Mouse (Mus musculus): Measurements from ENCODE around the gene Fam160b1. TPM values are rescaled to one million over a fixed set of nuclear protein-coding genes. Genes with fewer than 3 reads are reported as not detected.

Gene Fam160b1
- polyA plus RNA-seq, 1 experiment from 2014 or later = 17.7 TPM

DNA sequence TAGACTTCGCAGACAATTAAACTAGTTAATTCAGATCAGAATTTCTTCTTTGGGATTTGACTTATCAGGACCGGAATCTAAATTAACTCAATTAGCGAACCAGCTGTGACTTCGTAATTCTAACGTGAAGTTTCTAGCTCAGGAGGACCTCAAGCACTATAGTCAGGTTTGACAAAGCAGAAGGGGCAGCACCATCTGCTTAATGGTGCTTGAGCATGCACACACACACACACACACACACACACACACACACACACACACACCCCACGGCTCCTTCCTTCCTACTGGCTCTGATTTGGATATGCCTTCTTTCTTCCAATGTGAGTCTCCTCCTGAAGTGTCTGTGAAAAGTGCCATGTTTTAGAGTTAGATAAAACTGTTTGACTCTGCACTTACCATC lies 73.5 kb downstream of the Fam160b1 start:
- no peaks in the 10 kb centered on the region for H3K9me3 ChIP-seq
- H3K4me1 ChIP-seq = no peaks in the 10 kb centered on the region; the same call in 1 of the 2 replicates
- 73% methylated on average over 6 of the region's 6 CpGs for WGBS
- H3K4me3 ChIP-seq = no peak overlapping the region
- no peak for ATAC-seq (ENCODE audit: low FRiP score, low read depth)
- H3K27ac ChIP-seq (replicated peaks) = no peak overlapping the region
- H3K9ac ChIP-seq (replicated peaks) = no peak overlapping the region
- no peaks in the 10 kb centered on the region for H3K27me3 ChIP-seq
- H3K36me3 ChIP-seq = no peaks in the 10 kb centered on the region
- H3K4me2 ChIP-seq (replicated peaks) = no peak overlapping the region

DNA sequence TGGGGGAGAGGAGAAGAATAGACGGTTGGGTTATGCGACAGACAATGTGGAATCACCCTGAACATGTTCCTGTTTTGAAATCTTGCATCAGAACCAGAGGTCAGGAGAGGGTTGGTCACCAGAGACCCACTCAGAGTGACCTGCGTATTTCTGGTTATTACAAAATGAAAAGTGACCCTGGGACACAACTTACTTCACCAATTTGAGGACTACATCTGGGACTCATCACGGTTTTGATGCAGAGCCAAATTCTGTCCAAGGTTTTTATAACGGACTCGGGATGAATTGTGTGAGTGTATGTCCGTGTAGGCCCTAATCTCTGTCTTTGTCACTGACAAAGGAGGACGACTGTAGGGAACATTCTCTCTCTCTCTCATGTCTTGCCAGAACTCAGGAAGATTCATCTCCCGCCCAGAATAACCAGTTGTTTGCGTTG lies 76.1 kb downstream of the Fam160b1 start:
- no peak for ATAC-seq (ENCODE audit: low FRiP score, low read depth)
- 76% methylated on average over 10 of the region's 10 CpGs for WGBS
- Histone ChIP-seq H3K36me3 (no peaks in the 10 kb centered on the region), H3K4me2 (replicated peaks) (no peak overlapping the region), H3K4me3 (no peak overlapping the region), H3K27me3 (no peaks in the 10 kb centered on the region), H3K9ac (replicated peaks) (no peak overlapping the region), H3K9me3 (no peaks in the 10 kb centered on the region), H3K4me1 (no peaks in the 10 kb centered on the region; the same call in 1 of the 2 replicates), H3K27ac (replicated peaks) (no peak overlapping the region)

DNA sequence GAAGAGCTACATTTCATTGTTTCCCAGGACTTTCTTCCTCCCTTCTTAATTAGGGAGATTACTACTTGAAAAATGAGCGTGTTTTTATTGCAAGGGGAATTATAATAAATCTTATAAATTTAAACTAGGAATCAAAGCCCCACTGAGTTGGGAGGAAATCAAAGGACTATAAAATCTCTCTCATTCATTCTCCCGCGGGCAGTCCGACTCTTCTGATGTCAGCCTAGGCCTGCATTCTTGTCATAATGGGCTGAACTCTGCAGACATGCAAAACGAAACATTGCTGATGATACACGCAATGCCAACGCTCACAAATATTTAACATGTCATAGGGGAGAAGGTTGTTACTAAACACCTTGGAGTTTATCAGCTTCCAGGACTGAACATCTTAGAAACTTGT lies 76.6 kb downstream of the Fam160b1 start:
- no peak overlapping the region for H3K4me3 ChIP-seq
- ATAC-seq (ENCODE audit: low FRiP score, low read depth) = no peak
- H3K9ac ChIP-seq (replicated peaks) = no peak overlapping the region
- H3K36me3 ChIP-seq = no peaks in the 10 kb centered on the region
- no peaks in the 10 kb centered on the region; the same call in 1 of the 2 replicates for H3K4me1 ChIP-seq
- no peak overlapping the region for H3K4me2 ChIP-seq (replicated peaks)
- H3K9me3 ChIP-seq = no peaks in the 10 kb centered on the region
- no peaks in the 10 kb centered on the region for H3K27me3 ChIP-seq
- no peak overlapping the region for H3K27ac ChIP-seq (replicated peaks)
- 87% methylated on average over 7 of the region's 7 CpGs for WGBS

Other genes with a start within 250 kb of the Fam160b1 start
- 23.5 and 24.0 TPM in 2 replicates for gene Ablim1, start 45.8 kb upstream of the Fam160b1 start, polyA plus RNA-seq (2016; fragmentation: Nextera tagmentation; extraction: Ambion mirVana)
- 14.4 and 21.3 TPM in 2 replicates for gene Trub1, start 92.2 kb downstream of the Fam160b1 start, polyA plus RNA-seq (2016; fragmentation: Nextera tagmentation; extraction: Ambion mirVana)

All from midbrain, embryonic 12.5 days (tissue).